Mouse (Mus musculus) spleen, adult 10 weeks (tissue): ENCODE measurements around the gene Sh2d4b. TPM values are rescaled to one million over a fixed set of nuclear protein-coding genes. Genes with fewer than 3 reads are reported as not detected.

Source experiments
- polyA plus RNA-seq: library from polyadenylated mRNA; stranded (reverse); fragments of 350-450 nt; fragmentation: Illumina TruSeq; extraction: RNeasy Lipid Tissue Mini Kit (QIAGEN cat#74804); gene quantifications from one replicate; pipeline ENCODE4 v1.2.3, GENCODE M21; 2015; ENCODE audit warnings: low replicate concordance; ENCODE audit not compliant: insufficient read depth

Sh2d4b gene
- polyA plus RNA-seq, result 2.2 TPM

GRCm38 (mm10) chr14:40893196-40893595, at the start of gene Sh2d4b:
Gene Sh2d4b (minus strand): TSS chr14:40893266.

Other genes starting within 250 kb of the Sh2d4b start
- 57.4 TPM for gene Tspan14, start 73.5 kb upstream of the Sh2d4b start, polyA plus RNA-seq
- 52.2 TPM for gene Fam213a, start 120.5 kb upstream of the Sh2d4b start, polyA plus RNA-seq
- gene Dydc2, start 175.9 kb upstream of the Sh2d4b start, polyA plus RNA-seq, result not detected
- gene Dydc1, start 179.6 kb upstream of the Sh2d4b start, polyA plus RNA-seq, result not detected
- not detected for gene Mat1a, start 211.8 kb upstream of the Sh2d4b start, polyA plus RNA-seq
- not detected for gene Sftpa1, start 238.5 kb upstream of the Sh2d4b start, polyA plus RNA-seq